Mouse (Mus musculus): ENCODE results near the gene Robo4.
A peak's percentile ranks its signal among the peaks of the same experiment; 100 is the strongest.

Robo4 gene

GRCm38 (mm10) chr9:37401802-37402201 is at the start of gene Robo4:
TSS of gene Robo4 (plus strand) at chr9:37401897.
- no peak for DNase-seq (ENCODE audit: extremely low read depth, low read depth, low spot score)

GRCm38 (mm10) chr9:37354485-37354884 is 47.2 kb upstream of the Robo4 start:
- DNase-seq (ENCODE audit: extremely low read depth, low read depth, low spot score), result no peak

DNA sequence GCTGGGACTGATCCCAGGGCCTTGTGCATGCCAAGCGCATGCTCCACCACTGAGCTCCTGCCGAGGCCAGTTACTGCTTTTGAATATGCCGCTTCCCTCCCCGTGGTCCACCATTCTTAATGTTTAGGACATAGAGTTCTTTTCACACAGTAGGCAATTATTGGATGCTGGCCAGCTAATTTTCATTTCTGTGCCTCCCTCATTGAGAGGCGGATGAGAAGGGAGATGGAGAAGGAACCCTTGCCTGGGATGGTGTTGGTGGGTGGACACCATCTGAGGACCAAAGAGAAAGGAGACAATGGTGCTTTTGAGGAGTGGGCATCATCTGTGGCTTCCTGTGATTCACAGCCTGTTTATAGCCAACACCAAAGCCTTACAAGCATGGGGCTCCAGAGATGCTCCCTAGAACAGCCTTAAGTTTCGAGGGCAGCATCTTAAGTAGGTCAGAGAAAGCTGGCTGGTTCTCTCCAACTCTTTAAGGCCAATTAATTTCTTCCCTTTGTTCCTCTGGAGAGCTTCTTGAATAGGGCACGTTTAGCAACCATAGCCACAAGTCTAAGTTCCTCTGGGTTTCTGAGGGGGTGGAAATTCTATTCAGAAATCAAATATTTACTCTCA is 42.9 kb upstream of the Robo4 start:
- DNase-seq (ENCODE audit: extremely low read depth, low read depth, low spot score), result no peak

DNA sequence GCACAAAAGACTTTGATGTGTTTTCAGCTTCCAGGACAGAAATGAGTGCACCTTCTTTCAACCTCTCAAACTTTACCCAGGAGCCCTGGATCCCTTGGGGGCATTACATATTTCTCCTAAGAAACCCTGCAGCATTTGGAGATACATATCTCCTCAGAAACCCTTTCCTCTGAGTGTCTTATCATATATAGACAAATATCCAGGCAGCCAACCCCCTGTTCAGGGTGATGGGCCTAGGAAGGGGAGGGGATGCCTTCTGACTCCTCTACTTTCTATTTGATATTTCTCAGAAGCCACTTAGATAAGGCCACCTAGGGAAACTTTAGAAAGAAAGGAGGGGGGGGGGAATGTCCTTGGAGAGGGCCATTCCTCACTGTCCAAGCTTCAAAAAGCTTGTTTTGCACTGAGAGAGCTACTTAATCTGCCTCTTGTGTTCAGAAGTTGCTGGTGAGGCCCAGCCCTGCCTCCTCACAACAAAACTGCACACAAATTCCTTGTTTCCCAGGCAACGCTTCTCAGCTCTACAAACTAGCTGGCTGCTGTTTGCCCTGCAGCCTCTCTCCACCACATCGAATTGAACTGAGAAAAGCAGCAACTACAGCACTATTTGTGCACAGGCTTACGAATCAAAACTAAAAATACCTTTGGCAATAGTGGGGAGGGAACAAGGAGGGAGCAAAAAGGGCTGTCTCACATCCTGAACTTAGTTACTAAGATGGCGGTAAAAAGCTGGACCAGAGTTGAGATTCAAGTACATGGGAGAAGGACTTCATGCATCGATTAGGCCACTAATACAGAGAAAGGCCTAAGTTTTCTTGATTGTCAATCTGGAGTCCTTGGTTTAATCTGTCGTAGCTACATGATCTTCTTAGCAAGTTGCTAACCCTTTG is 42.1 kb upstream of the Robo4 start:
- DNase-seq (ENCODE audit: extremely low read depth, low read depth, low spot score), result no peak

DNA sequence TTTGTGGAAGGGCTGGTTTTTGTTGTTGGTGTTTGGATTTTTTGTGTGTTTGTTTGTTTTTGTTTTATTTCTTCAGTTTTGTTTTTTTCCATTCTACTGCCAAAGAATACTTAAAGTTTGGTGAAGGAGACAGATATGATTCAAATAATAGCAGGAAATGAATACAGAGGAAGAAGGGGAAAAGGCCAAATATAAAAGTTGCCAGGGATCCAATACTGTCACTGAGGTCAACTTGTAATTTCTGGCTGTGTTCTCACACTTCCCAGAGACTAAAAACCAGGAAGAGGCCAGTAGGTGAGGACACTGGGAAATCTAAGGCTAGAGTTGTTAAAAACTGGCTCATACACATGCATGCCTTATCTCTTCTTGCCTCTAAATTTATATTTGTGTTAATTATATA is 39.6 kb upstream of the Robo4 start:
- DNase-seq (ENCODE audit: extremely low read depth, low read depth, low spot score), result no peak

GRCm38 (mm10) chr9:37362881-37363280 is 38.8 kb upstream of the Robo4 start:
- DNase-seq (ENCODE audit: extremely low read depth, low read depth, low spot score), result no peak

DNA sequence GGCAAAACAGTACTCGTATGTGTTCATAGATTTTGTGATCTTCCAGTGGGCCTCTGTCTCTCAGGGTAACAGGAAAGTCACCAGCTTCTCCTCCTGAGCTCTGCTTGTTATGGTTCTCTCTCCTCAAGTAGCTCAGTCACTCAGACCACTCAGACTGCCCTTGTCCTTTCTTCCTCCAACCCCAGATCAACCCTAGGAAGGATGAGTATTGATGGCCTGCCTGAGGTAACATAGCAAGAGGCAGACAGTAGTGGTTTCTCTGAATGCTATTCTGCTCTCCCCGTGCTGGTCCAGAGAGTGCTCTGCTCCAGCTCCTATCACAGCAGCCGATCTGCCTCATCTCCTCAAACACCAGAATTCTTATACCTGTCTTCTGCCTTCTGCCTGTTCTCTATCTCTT is 38.1 kb upstream of the Robo4 start:
- no peak for DNase-seq (ENCODE audit: extremely low read depth, low read depth, low spot score)

DNA sequence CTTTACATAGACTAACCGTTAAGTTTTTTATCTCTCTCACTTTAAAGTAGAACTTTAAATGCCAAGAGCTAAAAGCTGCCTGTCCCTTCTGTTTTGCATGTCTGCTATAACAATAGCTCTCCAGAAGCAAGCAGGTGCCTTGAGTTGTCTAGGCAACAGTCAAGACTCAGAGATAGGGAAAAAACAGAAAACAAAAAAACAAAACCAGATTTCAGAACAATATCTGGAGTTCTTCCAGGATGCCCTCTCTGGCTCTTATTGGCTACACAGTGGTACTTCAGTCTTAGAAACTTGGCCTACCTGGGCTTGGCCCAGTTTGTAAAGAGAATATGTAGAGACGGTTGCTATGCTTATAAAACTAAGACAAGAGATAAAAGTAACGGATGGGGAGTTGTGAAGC is 37.3 kb upstream of the Robo4 start:
- no peak for DNase-seq (ENCODE audit: extremely low read depth, low read depth, low spot score)

DNA sequence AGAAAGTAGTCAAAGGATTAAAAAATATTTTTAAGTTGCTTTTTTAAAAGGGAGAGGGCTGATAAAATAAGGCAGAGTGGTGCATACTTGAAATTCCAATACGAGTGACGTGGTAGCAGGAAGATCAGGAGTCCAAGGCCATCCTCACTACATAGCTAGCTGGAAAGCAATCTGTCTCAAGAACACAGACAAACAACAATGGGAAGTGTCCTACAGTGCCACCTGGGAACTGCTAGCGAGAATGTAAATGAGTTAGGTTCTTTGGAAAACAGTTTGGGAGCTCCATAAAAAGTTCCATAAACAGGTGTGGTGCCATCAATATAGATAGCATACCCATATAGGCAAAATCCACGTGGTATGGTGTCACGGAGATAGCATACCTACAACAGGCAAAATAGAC is 36.0 kb upstream of the Robo4 start:
- DNase-seq (ENCODE audit: extremely low read depth, low read depth, low spot score), result no peak

DNA sequence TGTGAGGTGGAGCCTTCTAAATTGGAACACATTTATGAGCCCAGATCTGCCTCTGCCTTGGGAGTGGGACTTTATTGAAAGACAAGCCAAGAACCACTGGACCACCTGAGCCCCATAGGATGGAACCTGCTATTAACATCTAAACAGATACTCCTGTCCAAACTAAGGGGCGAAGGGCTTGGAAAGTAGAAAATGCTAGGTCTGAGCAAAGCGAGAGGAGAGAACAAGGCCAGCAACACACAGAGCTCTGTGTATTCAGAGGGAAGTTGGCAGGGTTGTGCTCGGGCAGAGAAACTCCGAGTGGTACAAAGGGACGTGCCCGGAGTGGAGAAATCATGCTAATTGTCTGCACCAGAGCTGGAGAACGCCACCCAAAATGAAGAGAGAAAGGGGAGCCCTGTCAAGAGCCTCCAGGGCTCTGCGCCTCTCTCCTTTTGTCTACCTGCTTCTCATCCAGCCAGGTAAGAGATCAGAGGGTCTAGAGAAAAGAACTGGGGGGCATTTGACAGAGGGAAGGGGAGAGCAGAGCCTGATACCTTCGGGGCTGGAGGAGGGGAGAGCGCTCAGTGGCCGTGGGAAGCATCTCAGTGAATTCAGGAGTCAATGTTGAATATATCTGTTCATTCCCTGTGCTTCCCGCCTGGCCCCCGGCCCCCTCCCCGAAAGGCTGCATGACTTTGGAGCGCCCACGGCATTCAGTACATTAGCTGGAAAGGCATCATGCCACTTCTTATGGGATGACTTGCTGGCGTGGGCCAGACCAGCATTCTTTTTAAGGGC is 34.2 kb upstream of the Robo4 start, which contains the start of gene Hepacam:
Gene Hepacam (plus strand): TSS at position 51 of the 780 bp plus-strand sequence.
- no peak for DNase-seq (ENCODE audit: extremely low read depth, low read depth, low spot score)

- no peak for DNase-seq (ENCODE audit: extremely low read depth, low read depth, low spot score)
Measured at GRCm38 (mm10) chr9:37368081-37368830, 33.4 kb upstream of the Robo4 start.

DNA sequence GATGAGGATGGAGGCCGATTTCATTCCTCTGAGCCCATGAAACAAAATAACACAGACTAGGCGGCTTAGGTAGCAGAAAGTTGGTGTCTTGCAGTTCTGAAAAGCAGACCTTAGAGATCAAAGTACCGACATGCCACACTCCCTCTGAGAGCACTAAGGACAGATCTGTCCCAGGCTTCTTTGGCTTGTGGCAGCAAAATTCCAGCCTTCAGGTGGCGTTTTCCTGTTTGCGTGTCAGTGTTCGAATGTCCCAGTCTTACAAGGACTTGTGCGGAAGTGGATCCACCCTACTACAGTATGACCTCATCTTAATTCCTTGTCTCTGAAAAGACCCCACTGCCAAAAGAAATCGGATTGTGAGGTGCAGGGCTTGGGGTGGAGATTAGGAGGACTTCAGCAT is 32.8 kb upstream of the Robo4 start:
- no peak for DNase-seq (ENCODE audit: extremely low read depth, low read depth, low spot score)

- peak; percentile 40 for DNase-seq (ENCODE audit: extremely low read depth, low read depth, low spot score)
Measured at GRCm38 (mm10) chr9:37371232-37371801, 30.4 kb upstream of the Robo4 start.

DNA sequence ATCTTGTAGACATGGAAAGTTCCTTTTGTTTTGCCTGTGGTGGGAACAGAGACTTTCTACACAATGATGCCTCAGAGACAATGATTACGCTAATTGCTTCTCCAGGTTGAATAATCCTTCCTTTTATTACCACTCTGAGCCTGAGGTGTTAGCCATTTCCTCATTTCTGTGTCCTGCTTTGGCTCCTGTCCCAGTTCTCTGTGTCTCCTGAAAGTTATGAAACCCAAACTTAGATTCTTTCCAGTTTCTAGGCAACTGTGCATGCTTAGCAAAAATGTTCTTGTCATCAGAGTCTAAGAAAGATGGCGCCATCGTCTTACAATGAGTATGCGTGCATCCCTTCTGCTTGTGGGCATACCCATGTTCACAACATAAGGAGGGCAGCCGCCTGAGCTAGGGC is 26.0 kb upstream of the Robo4 start:
- DNase-seq (ENCODE audit: extremely low read depth, low read depth, low spot score), result peak; percentile 92

DNA sequence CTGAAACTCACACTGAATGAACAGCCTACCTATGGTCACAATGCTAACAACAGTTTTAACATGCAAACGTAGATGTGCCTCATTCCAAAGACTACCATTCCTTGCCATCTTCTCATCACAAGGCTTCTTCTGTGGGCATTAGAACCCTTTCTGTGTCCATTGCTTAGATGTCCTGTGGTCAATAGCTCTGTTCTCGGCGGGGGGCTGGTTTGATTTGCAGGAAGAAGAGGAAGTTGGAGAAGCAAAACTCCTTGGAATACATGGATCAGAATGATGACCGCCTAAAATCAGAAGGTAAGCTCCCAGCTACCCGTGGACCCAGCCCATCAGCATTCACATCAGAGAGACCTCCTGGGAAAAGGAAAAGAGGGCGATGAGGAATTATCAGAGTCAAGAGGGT is 18.5 kb upstream of the Robo4 start:
- no peak for DNase-seq (ENCODE audit: extremely low read depth, low read depth, low spot score)

DNA sequence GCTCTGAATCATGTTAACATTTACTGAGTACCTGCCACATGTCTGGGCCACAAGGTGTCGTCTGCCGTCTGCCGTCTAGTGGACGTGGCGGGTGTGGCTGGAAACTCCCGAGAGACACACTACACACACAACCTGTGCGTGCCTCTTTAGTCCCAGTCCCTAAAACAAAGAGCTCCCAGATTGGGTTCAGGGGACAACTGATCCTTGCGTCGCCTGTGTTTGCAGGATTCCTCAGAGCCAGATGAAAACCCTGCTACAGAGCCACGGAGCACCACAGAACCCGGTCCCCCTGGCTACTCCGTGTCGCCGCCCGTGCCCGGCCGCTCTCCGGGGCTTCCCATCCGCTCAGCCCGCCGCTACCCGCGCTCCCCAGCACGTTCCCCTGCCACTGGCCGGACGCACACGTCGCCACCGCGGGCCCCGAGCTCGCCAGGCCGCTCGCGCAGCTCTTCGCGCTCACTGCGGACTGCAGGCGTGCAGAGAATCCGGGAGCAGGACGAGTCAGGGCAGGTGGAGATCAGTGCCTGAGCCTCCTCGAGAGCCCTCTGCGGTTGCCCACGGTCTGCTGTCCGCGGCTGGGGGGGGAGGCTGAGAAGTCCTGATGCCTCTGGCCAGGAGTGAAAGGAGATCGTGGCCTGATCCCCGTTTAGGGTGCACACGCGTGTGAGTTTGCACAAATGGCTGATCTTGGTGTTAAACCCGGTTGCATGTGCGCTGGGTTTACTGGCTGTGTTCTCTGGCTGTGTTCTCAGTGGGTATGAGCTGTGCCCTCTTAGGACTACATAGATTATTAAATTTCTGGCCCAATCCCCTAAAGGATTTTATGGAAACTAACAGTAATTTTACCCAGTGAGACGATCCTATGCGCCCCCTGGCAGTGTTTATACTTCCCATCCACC is 17.2 kb upstream of the Robo4 start:
- DNase-seq (ENCODE audit: extremely low read depth, low read depth, low spot score), result no peak

DNA sequence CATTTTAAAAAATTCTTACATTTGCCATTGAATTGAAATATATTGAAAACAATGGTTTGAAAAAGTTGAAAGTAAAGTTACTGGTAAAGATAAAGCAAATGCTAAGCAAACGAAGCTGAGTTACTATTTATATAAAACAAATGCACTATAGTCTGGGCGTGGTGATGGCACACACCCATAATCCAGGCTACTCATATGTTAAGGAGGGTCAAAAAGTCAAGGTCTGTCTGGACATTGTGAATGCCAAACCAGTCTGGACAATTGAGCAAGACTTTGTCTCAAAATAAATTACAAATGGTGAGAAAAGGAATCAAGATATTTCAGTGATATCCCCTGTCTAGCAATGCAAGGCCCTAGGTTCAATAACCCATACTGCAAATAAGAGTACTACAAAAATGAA is 10.8 kb upstream of the Robo4 start:
- no peak for DNase-seq (ENCODE audit: extremely low read depth, low read depth, low spot score)

DNA sequence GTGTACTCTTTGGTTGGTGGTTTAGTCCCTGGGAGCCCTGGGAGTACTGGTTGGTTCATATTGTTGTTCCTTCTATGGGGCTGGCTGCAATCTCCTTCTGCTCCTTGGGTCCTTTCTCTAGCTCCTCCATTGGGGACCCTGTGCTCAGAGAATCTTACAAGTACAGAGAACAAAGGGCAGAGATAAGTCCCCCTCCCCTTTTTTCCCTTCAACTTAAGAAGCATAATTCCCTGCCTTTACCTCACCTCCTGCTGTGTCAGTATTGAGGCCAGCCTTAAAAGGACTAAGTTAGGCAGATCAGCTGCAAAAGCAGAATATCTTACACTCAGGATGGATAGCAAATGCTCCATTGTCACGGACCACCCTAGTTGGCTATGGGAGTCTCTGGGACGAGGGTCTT is 9.6 kb upstream of the Robo4 start:
- no peak for DNase-seq (ENCODE audit: extremely low read depth, low read depth, low spot score)

GRCm38 (mm10) chr9:37393482-37394131 is 8.1 kb upstream of the Robo4 start:
- no peak for DNase-seq (ENCODE audit: extremely low read depth, low read depth, low spot score)

All from fat pad, adult 2 months (tissue).